Mouse (Mus musculus) testis, adult 2 months (tissue): ENCODE data around the gene Rcsd1.

ENCODE experiments used
- CTCF ChIP-seq: fragments of 200-500 bp; IDR thresholded peaks from 2 replicates; pipeline ENCODE4 v1.5.1; 2012; ENCODE audit warnings: low read depth, mild to moderate bottlenecking, inconsistent platforms, low read length, moderate library complexity; ENCODE audit not compliant: control insufficient read depth, insufficient read depth, insufficient replicate concordance
- POLR2A ChIP-seq: fragments of 200-500 bp; IDR thresholded peaks from 2 replicates; pipeline ENCODE4 v1.6.1; 2012; ENCODE audit warnings: low read depth, mild to moderate bottlenecking, inconsistent platforms, low read length, moderate library complexity; ENCODE audit not compliant: control insufficient read depth

GRCm38 (mm10) chr1:165604203-165604602 lies 105.4 kb downstream of the Rcsd1 start:
- TF ChIP-seq CTCF (no peak), POLR2A (no peak)
